Mouse (Mus musculus): ENCODE data around the gene Otub2. TPM values are rescaled to one million over a fixed set of nuclear protein-coding genes. Genes with fewer than 3 reads are reported as not detected.
A peak's percentile ranks its signal among the peaks of the same experiment; 100 is the strongest.

The Otub2 gene
- polyA plus RNA-seq, 1 experiment from 2014 or later, result 2.3 TPM

- 54% methylated on average over 4 of the region's 4 CpGs for WGBS
- no peaks in the 10 kb centered on the region for H3K27me3 ChIP-seq (replicated peaks; ENCODE audit: control insufficient read depth, insufficient read depth, low read length)
Observed at GRCm38 (mm10) chr12:103358951-103359801, 29.3 kb upstream of the Otub2 start.

GRCm38 (mm10) chr12:103360812-103361211 is 27.7 kb upstream of the Otub2 start:
- no peak overlapping the region for H3K27ac ChIP-seq (ENCODE audit: low read depth, low read length)
- no peaks in the 10 kb centered on the region for H3K9me3 ChIP-seq (ENCODE audit: control insufficient read depth)
- H3K4me3 ChIP-seq (ENCODE audit: low read depth, low read length), result no peak overlapping the region
- no peak for TF ChIP-seq CTCF (IDR thresholded peaks at IDR 0.05; ENCODE audit: low read depth)
- H3K27me3 ChIP-seq (replicated peaks; ENCODE audit: control insufficient read depth, insufficient read depth, low read length), result no peaks in the 10 kb centered on the region
- H3K36me3 ChIP-seq (ENCODE audit: control insufficient read depth, insufficient read depth), result no peaks in the 10 kb centered on the region
- no peak for ATAC-seq
- no peak overlapping the region for H3K9ac ChIP-seq (ENCODE audit: low read depth, low read length)
- H3K4me1 ChIP-seq (replicated peaks; ENCODE audit: control insufficient read depth, insufficient read depth, low read length), result no peaks in the 10 kb centered on the region
- no peak overlapping the region for H3K4me2 ChIP-seq (replicated peaks; ENCODE audit: low read depth)
- WGBS, result 67% methylated on average over 8 of the region's 8 CpGs

More at GRCm38 (mm10) chr12:103358951-103359801, 29.3 kb upstream of the Otub2 start:
- Histone ChIP-seq H3K9ac (ENCODE audit: low read depth, low read length) (no peak overlapping the region), H3K4me1 (replicated peaks; ENCODE audit: control insufficient read depth, insufficient read depth, low read length) (no peaks in the 10 kb centered on the region), H3K27ac (ENCODE audit: low read depth, low read length) (no peak overlapping the region), H3K36me3 (ENCODE audit: control insufficient read depth, insufficient read depth) (no peaks in the 10 kb centered on the region), H3K9me3 (ENCODE audit: control insufficient read depth) (no peaks in the 10 kb centered on the region), H3K4me2 (replicated peaks; ENCODE audit: low read depth) (no peak overlapping the region), H3K4me3 (ENCODE audit: low read depth, low read length) (no peak overlapping the region)
- ATAC-seq, result no peak
- TF ChIP-seq CTCF (IDR thresholded peaks at IDR 0.05; ENCODE audit: low read depth), result no peak

- no peak overlapping the region for H3K9ac ChIP-seq (ENCODE audit: low read depth, low read length)
- H3K27ac ChIP-seq (ENCODE audit: low read depth, low read length), result no peak overlapping the region
- 85% methylated on average over 17 of the region's 17 CpGs for WGBS
- no peaks in the 10 kb centered on the region for H3K4me1 ChIP-seq (replicated peaks; ENCODE audit: control insufficient read depth, insufficient read depth, low read length)
- no peaks in the 10 kb centered on the region for H3K27me3 ChIP-seq (replicated peaks; ENCODE audit: control insufficient read depth, insufficient read depth, low read length)
- TF ChIP-seq CTCF (IDR thresholded peaks at IDR 0.05; ENCODE audit: low read depth), result no peak
- no peak overlapping the region for H3K4me2 ChIP-seq (replicated peaks; ENCODE audit: low read depth)
- H3K36me3 ChIP-seq (ENCODE audit: control insufficient read depth, insufficient read depth), result no peaks in the 10 kb centered on the region
- no peak overlapping the region for H3K4me3 ChIP-seq (ENCODE audit: low read depth, low read length)
- no peaks in the 10 kb centered on the region for H3K9me3 ChIP-seq (ENCODE audit: control insufficient read depth)
- no peak for ATAC-seq
Observed at GRCm38 (mm10) chr12:103361539-103362307, 26.8 kb upstream of the Otub2 start.

GRCm38 (mm10) chr12:103362336-103362735 is 26.1 kb upstream of the Otub2 start:
- Histone ChIP-seq H3K4me2 (replicated peaks; ENCODE audit: low read depth) (no peak overlapping the region), H3K27ac (ENCODE audit: low read depth, low read length) (no peak overlapping the region), H3K4me3 (ENCODE audit: low read depth, low read length) (no peak overlapping the region), H3K9me3 (ENCODE audit: control insufficient read depth) (no peaks in the 10 kb centered on the region), H3K36me3 (ENCODE audit: control insufficient read depth, insufficient read depth) (no peaks in the 10 kb centered on the region), H3K27me3 (replicated peaks; ENCODE audit: control insufficient read depth, insufficient read depth, low read length) (no peaks in the 10 kb centered on the region), H3K9ac (ENCODE audit: low read depth, low read length) (no peak overlapping the region), H3K4me1 (replicated peaks; ENCODE audit: control insufficient read depth, insufficient read depth, low read length) (no peaks in the 10 kb centered on the region)
- ATAC-seq, result no peak
- no peak for TF ChIP-seq CTCF (IDR thresholded peaks at IDR 0.05; ENCODE audit: low read depth)
- WGBS, result 77% methylated on average over 3 of the region's 3 CpGs

GRCm38 (mm10) chr12:103367171-103367570 is 21.3 kb upstream of the Otub2 start:
- Histone ChIP-seq H3K4me3 (ENCODE audit: low read depth, low read length) (no peak overlapping the region), H3K27ac (ENCODE audit: low read depth, low read length) (no peak overlapping the region), H3K9me3 (ENCODE audit: control insufficient read depth) (no peaks in the 10 kb centered on the region), H3K27me3 (replicated peaks; ENCODE audit: control insufficient read depth, insufficient read depth, low read length) (no peaks in the 10 kb centered on the region), H3K9ac (ENCODE audit: low read depth, low read length) (no peak overlapping the region), H3K4me2 (replicated peaks; ENCODE audit: low read depth) (no peak overlapping the region), H3K4me1 (replicated peaks; ENCODE audit: control insufficient read depth, insufficient read depth, low read length) (no peaks in the 10 kb centered on the region), H3K36me3 (ENCODE audit: control insufficient read depth, insufficient read depth) (no peaks in the 10 kb centered on the region)
- no peak for TF ChIP-seq CTCF (IDR thresholded peaks at IDR 0.05; ENCODE audit: low read depth)
- ATAC-seq, result no peak
- WGBS, result 78% methylated on average over 2 of the region's 2 CpGs

GRCm38 (mm10) chr12:103367620-103368325 is 20.7 kb upstream of the Otub2 start:
- peak; percentile 85 for TF ChIP-seq CTCF (IDR thresholded peaks at IDR 0.05; ENCODE audit: low read depth)
- WGBS, result 16% methylated on average over 18 of the region's 18 CpGs
- no peak overlapping the region for H3K9ac ChIP-seq (ENCODE audit: low read depth, low read length)
- no peaks in the 10 kb centered on the region for H3K27me3 ChIP-seq (replicated peaks; ENCODE audit: control insufficient read depth, insufficient read depth, low read length)
- no peaks in the 10 kb centered on the region for H3K9me3 ChIP-seq (ENCODE audit: control insufficient read depth)
- H3K36me3 ChIP-seq (ENCODE audit: control insufficient read depth, insufficient read depth), result no peaks in the 10 kb centered on the region
- H3K4me3 ChIP-seq (ENCODE audit: low read depth, low read length), result no peak overlapping the region
- H3K4me1 ChIP-seq (replicated peaks; ENCODE audit: control insufficient read depth, insufficient read depth, low read length), result no peaks in the 10 kb centered on the region
- ATAC-seq, result no peak
- no peak overlapping the region for H3K27ac ChIP-seq (ENCODE audit: low read depth, low read length)
- H3K4me2 ChIP-seq (replicated peaks; ENCODE audit: low read depth), result peak overlapping the region; percentile 41; the same call in 1 of the 2 replicates
